Mouse (Mus musculus): ENCODE measurements around the gene AA467197. TPM values are rescaled to one million over a fixed set of nuclear protein-coding genes. Genes with fewer than 3 reads are reported as not detected.

AA467197 gene
- polyA plus RNA-seq, 1 experiment from 2014 or later = 0.27 TPM

- ATAC-seq (ENCODE audit: low read depth) (no peak), DNase-seq (no peak)
- no peaks in the 10 kb centered on the region for H3K27me3 ChIP-seq
- H3K27ac ChIP-seq = no peak overlapping the region
- H3K9me3 ChIP-seq (replicated peaks) = no peaks in the 10 kb centered on the region
- H3K36me3 ChIP-seq = no peaks in the 10 kb centered on the region
- H3K4me1 ChIP-seq (replicated peaks) = no peaks in the 10 kb centered on the region
- H3K9ac ChIP-seq = no peak overlapping the region
- WGBS (ENCODE audit: insufficient replicate concordance) = 22% methylated on average over 5 of the region's 5 CpGs
- H3K4me2 ChIP-seq = no peak overlapping the region
- H3K4me3 ChIP-seq (replicated peaks) = no peak overlapping the region
These were observed 36.1 kb downstream of the AA467197 start for GRCm38 (mm10) chr2:122672841-122673240.

GRCm38 (mm10) chr2:122675126-122675525, 38.3 kb downstream of the AA467197 start:
- Histone ChIP-seq H3K9me3 (replicated peaks) (no peaks in the 10 kb centered on the region), H3K27ac (no peak overlapping the region), H3K9ac (no peak overlapping the region), H3K36me3 (no peaks in the 10 kb centered on the region), H3K4me2 (no peak overlapping the region), H3K4me1 (replicated peaks) (no peaks in the 10 kb centered on the region), H3K27me3 (no peaks in the 10 kb centered on the region), H3K4me3 (replicated peaks) (no peak overlapping the region)
- ATAC-seq (ENCODE audit: low read depth) (no peak), DNase-seq (no peak)
- 67% methylated on average over 2 of the region's 2 CpGs for WGBS (ENCODE audit: insufficient replicate concordance)

DNA sequence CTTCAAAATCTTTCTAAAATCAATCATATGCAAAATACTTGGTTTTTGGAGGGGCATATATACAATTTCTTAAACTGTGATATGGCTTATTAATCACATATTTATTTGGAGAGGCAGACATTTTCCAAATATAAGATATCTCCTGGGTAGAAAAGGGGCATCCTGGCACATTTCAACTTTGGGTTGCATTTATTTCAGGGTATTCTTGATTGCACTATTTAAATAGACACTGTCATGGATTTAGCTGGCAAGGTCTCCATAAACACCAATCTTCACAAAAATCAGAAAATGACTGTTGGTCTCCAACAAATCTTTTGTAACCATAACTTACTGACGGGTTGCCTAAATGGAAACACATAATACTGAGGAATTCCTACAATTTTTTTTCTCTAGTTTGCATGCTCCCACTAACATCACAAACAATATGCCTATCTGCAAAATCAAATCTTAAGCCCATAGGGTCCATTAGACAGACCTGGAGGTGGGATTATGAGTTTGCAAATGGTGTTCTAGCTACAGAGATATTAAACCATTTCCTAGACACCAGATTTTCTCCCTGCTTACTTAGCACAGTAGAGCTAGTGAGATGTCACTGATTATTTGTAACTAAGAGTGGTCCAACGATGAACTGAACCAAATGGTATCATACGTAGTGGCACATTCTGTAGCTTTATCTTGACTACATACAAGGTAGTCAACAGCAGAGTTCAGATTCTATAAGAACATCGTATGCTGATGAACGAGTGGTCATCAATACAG, 44.8 kb downstream of the AA467197 start:
- no peak for DNase-seq

DNA sequence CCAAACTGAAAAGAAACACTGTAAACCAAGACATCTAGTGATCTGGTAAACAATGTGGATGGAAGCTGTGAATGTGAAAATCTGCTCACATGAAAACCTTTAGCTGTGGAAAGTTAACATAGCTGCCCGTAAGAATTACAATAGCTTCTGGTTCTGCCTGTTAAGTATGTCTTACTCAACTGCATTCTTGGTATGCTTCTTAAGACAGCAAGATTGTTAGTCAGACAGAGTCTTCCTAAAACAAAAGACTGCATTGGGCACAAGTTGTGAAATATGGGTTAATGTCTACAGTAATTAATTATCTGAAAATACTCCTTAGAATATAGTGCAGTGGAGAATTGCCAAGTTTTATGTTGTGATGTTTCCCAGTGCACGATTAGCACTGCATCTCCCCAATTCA, 45.7 kb downstream of the AA467197 start:
- Histone ChIP-seq H3K9me3 (replicated peaks) (peaks cover 10% of the 10 kb centered on the region), H3K27me3 (no peaks in the 10 kb centered on the region), H3K4me1 (replicated peaks) (no peaks in the 10 kb centered on the region), H3K27ac (no peak overlapping the region), H3K36me3 (no peaks in the 10 kb centered on the region), H3K4me2 (no peak overlapping the region), H3K9ac (no peak overlapping the region), H3K4me3 (replicated peaks) (no peak overlapping the region)
- ATAC-seq (ENCODE audit: low read depth) (no peak), DNase-seq (no peak)
- WGBS (ENCODE audit: insufficient replicate concordance) = 67% methylated on average over 2 of the region's 2 CpGs

More for the DNA sequence above, 44.8 kb downstream of the AA467197 start:
- Histone ChIP-seq H3K27me3 (no peaks in the 10 kb centered on the region), H3K9me3 (replicated peaks) (peaks cover 10% of the 10 kb centered on the region), H3K4me2 (no peak overlapping the region), H3K9ac (no peak overlapping the region), H3K4me3 (replicated peaks) (no peak overlapping the region), H3K36me3 (no peaks in the 10 kb centered on the region), H3K4me1 (replicated peaks) (no peaks in the 10 kb centered on the region), H3K27ac (no peak overlapping the region)
- WGBS (ENCODE audit: insufficient replicate concordance) = 61% methylated on average over 5 of the region's 5 CpGs
- ATAC-seq (ENCODE audit: low read depth) = no peak

GRCm38 (mm10) chr2:122683641-122684040, 46.9 kb downstream of the AA467197 start:
- Histone ChIP-seq H3K9me3 (replicated peaks) (peaks cover 10% of the 10 kb centered on the region), H3K27me3 (no peaks in the 10 kb centered on the region), H3K4me3 (replicated peaks) (no peak overlapping the region), H3K4me1 (replicated peaks) (no peaks in the 10 kb centered on the region), H3K36me3 (no peaks in the 10 kb centered on the region), H3K9ac (no peak overlapping the region), H3K4me2 (no peak overlapping the region), H3K27ac (no peak overlapping the region)
- ATAC-seq (ENCODE audit: low read depth) (no peak), DNase-seq (no peak)
- 60% methylated on average over 1 of the region's 1 CpGs for WGBS (ENCODE audit: insufficient replicate concordance)

GRCm38 (mm10) chr2:122686665-122687064, 49.9 kb downstream of the AA467197 start:
- no peaks in the 10 kb centered on the region for H3K36me3 ChIP-seq
- no peak overlapping the region for H3K9ac ChIP-seq
- no peaks in the 10 kb centered on the region for H3K27me3 ChIP-seq
- H3K4me3 ChIP-seq (replicated peaks) = no peak overlapping the region
- DNase-seq (no peak), ATAC-seq (ENCODE audit: low read depth) (no peak)
- 64% methylated on average over 6 of the region's 6 CpGs for WGBS (ENCODE audit: insufficient replicate concordance)
- no peaks in the 10 kb centered on the region for H3K4me1 ChIP-seq (replicated peaks)
- H3K4me2 ChIP-seq = no peak overlapping the region
- peaks cover 6% of the 10 kb centered on the region for H3K9me3 ChIP-seq (replicated peaks)
- H3K27ac ChIP-seq = no peak overlapping the region

MicroRNAs within 50 kb of the gene (microRNA counts, 519-probe panel; counts per million panel counts)
- microRNA mmu-miR-147 = 114 counts per million

Small RNA genes lying within 50 kb of the gene (microRNA-seq; reads per million reads assigned to microRNA genes)
- gene Mir147 = 9.4 reads per million, percentile 21 among the genes with 10 or more reads in this experiment

Other genes starting within 250 kb of the AA467197 start
- gene Slc28a2, start 210.5 kb upstream of the AA467197 start, polyA plus RNA-seq (2015; fragmentation: Nextera tagmentation; extraction: Ambion mirVana) = 0.35 and 0.48 TPM in 2 replicates
- not detected in 2 replicates for gene Gm14085, start 152.0 kb upstream of the AA467197 start, polyA plus RNA-seq (2015; fragmentation: Nextera tagmentation; extraction: Ambion mirVana)
- 24.5 and 30.1 TPM in 2 replicates for gene Gatm, start 25.7 kb upstream of the AA467197 start, polyA plus RNA-seq (2015; fragmentation: Nextera tagmentation; extraction: Ambion mirVana)
- 0.88 and 1.1 TPM in 2 replicates for gene Slc30a4, start 65.7 kb downstream of the AA467197 start, polyA plus RNA-seq (2015; fragmentation: Nextera tagmentation; extraction: Ambion mirVana)
- 22.3 and 22.5 TPM in 2 replicates for gene Bloc1s6, start 101.5 kb downstream of the AA467197 start, polyA plus RNA-seq (2015; fragmentation: Nextera tagmentation; extraction: Ambion mirVana)
- gene Sqor, start 128.3 kb downstream of the AA467197 start, polyA plus RNA-seq (2015; fragmentation: Nextera tagmentation; extraction: Ambion mirVana) = 2.6 and 3.0 TPM in 2 replicates